Mouse (Mus musculus) forebrain, embryonic 15.5 days (tissue): ENCODE results near the gene Mto1. TPM values are rescaled to one million over a fixed set of nuclear protein-coding genes. Genes with fewer than 3 reads are reported as not detected.

ENCODE experiments used
- ATAC-seq: fragments of 200-750 bp; cut with Nextera tagmentation; replicated peaks from 2 replicates; pipeline ENCODE4 v1.8.0; 2017; ENCODE audit warnings: mild to moderate bottlenecking, moderate TSS enrichment, moderate library complexity
- H3K27ac ChIP-seq: fragments of 300-500 bp; sonication (generic); replicated peaks from 2 replicates; pipeline ENCODE4 v1.5.1; 2015; ENCODE audit warnings: mild to moderate bottlenecking, inconsistent platforms
- H3K27me3 ChIP-seq: fragments of 300-500 bp; sonication (generic); 2 replicates; pipeline ENCODE4 v1.6.1; 2015; ENCODE audit warnings: inconsistent platforms
- H3K36me3 ChIP-seq: fragments of 300-500 bp; sonication (generic); 2 replicates; pipeline ENCODE4 v1.6.1; 2015; ENCODE audit warnings: mild to moderate bottlenecking, inconsistent platforms
- H3K4me1 ChIP-seq: fragments of 300-500 bp; sonication (generic); 2 replicates; pipeline ENCODE4 v1.6.1; 2015; ENCODE audit warnings: inconsistent platforms
- H3K4me2 ChIP-seq: fragments of 300-500 bp; sonication (generic); replicated peaks from 2 replicates; pipeline ENCODE4 v1.6.1; 2015; ENCODE audit warnings: mild to moderate bottlenecking, inconsistent platforms
- H3K4me3 ChIP-seq: fragments of 300-500 bp; sonication (generic); 2 replicates; pipeline ENCODE4 v1.5.1; 2015; ENCODE audit warnings: mild to moderate bottlenecking, inconsistent platforms
- H3K9ac ChIP-seq: fragments of 300-500 bp; sonication (generic); replicated peaks from 2 replicates; pipeline ENCODE4 v1.6.1; 2015; ENCODE audit warnings: mild to moderate bottlenecking, inconsistent platforms
- H3K9me3 ChIP-seq: fragments of 300-500 bp; sonication (generic); 2 replicates; pipeline ENCODE4 v1.6.1; 2016; ENCODE audit warnings: inconsistent platforms
- WGBS: fragments of 180-500 bp; shearing (Covaris S2); methylation state at CpG from one replicate; pipeline ENCODE4 v1.1.7; 2015; ENCODE audit warnings: mixed read lengths; 5-methylcytosine and 5-hydroxymethylcytosine counted together
- polyA plus RNA-seq: library from polyadenylated mRNA; unstranded; fragments of >200 nt; fragmentation: Nextera tagmentation; extraction: Ambion mirVana; gene quantifications from 2 replicates; pipeline ENCODE4 v1.2.1, GENCODE M21; 2015

Gene Mto1
- polyA plus RNA-seq, 1 experiment from 2014 or later: 26.6 TPM

- no peaks in the 10 kb centered on the region for H3K27me3 ChIP-seq
- no peak overlapping the region for H3K27ac ChIP-seq
- H3K36me3 ChIP-seq: no peaks in the 10 kb centered on the region
- H3K4me1 ChIP-seq: peaks cover 10% of the 10 kb centered on the region
- H3K9me3 ChIP-seq: no peaks in the 10 kb centered on the region
- WGBS: 91% methylated on average over 3 of the region's 3 CpGs
- H3K4me2 ChIP-seq: no peak overlapping the region
- H3K9ac ChIP-seq: no peak overlapping the region
- no peak for ATAC-seq
- no peak overlapping the region for H3K4me3 ChIP-seq
Observed at GRCm38 (mm10) chr9:78492254-78492653, 44.2 kb downstream of the Mto1 start.

GRCm38 (mm10) chr9:78493171-78493570, 45.2 kb downstream of the Mto1 start:
- WGBS: 66% methylated on average over 7 of the region's 7 CpGs
- no peaks in the 10 kb centered on the region for H3K36me3 ChIP-seq
- no peak for ATAC-seq
- H3K27ac ChIP-seq: 0 out of 2 replicates have a peak overlapping the region, but pooled peaks have one; percentile 23
- no peak overlapping the region for H3K4me2 ChIP-seq
- H3K9ac ChIP-seq: no peak overlapping the region
- H3K4me3 ChIP-seq: no peak overlapping the region
- H3K9me3 ChIP-seq: no peaks in the 10 kb centered on the region
- peaks cover 10% of the 10 kb centered on the region for H3K4me1 ChIP-seq
- H3K27me3 ChIP-seq: no peaks in the 10 kb centered on the region

GRCm38 (mm10) chr9:78500386-78500785, 52.4 kb downstream of the Mto1 start:
- Histone ChIP-seq H3K27me3 (no peaks in the 10 kb centered on the region), H3K9ac (no peak overlapping the region), H3K4me2 (no peak overlapping the region), H3K4me1 (peaks cover 27% of the 10 kb centered on the region), H3K4me3 (no peak overlapping the region), H3K36me3 (no peaks in the 10 kb centered on the region), H3K27ac (no peak overlapping the region), H3K9me3 (no peaks in the 10 kb centered on the region)
- WGBS: 79% methylated on average over 3 of the region's 3 CpGs
- no peak for ATAC-seq

- Histone ChIP-seq H3K36me3 (no peaks in the 10 kb centered on the region), H3K9me3 (no peaks in the 10 kb centered on the region), H3K4me3 (no peak overlapping the region), H3K27me3 (no peaks in the 10 kb centered on the region), H3K27ac (no peak overlapping the region), H3K9ac (no peak overlapping the region), H3K4me2 (no peak overlapping the region), H3K4me1 (peaks cover 27% of the 10 kb centered on the region)
- ATAC-seq: peak; percentile 33
- 34% methylated on average over 4 of the region's 4 CpGs for WGBS
Observed at GRCm38 (mm10) chr9:78501284-78501683, 53.3 kb downstream of the Mto1 start.

GRCm38 (mm10) chr9:78503223-78504079, 55.4 kb downstream of the Mto1 start:
- peak overlapping the region; percentile 24 for H3K4me3 ChIP-seq

GRCm38 (mm10) chr9:78504133-78504532, 56.1 kb downstream of the Mto1 start:
- WGBS: 53% methylated on average over 4 of the region's 4 CpGs
- Histone ChIP-seq H3K9me3 (no peaks in the 10 kb centered on the region), H3K4me2 (peak overlapping the region; percentile 35; the same call in 1 of the 2 replicates), H3K36me3 (no peaks in the 10 kb centered on the region), H3K27me3 (no peaks in the 10 kb centered on the region), H3K27ac (peak overlapping the region; percentile 93), H3K4me3 (peak overlapping the region; percentile 9), H3K4me1 (peaks cover 27% of the 10 kb centered on the region), H3K9ac (no peak overlapping the region)
- no peak for ATAC-seq

More at GRCm38 (mm10) chr9:78503223-78504079, 55.4 kb downstream of the Mto1 start:
- H3K9ac ChIP-seq: peak overlapping the region; percentile 44
- ATAC-seq: peak; percentile 71
- no peaks in the 10 kb centered on the region for H3K9me3 ChIP-seq
- peaks cover 27% of the 10 kb centered on the region for H3K4me1 ChIP-seq
- H3K27ac ChIP-seq: peak overlapping the region; percentile 93
- H3K36me3 ChIP-seq: no peaks in the 10 kb centered on the region
- H3K27me3 ChIP-seq: no peaks in the 10 kb centered on the region
- peak overlapping the region; percentile 35 for H3K4me2 ChIP-seq
- WGBS: 2% methylated on average over 6 of the region's 6 CpGs

GRCm38 (mm10) chr9:78504679-78505078, 56.7 kb downstream of the Mto1 start:
- no peaks in the 10 kb centered on the region for H3K36me3 ChIP-seq
- H3K4me1 ChIP-seq: peaks cover 27% of the 10 kb centered on the region
- no peaks in the 10 kb centered on the region for H3K27me3 ChIP-seq
- no peaks in the 10 kb centered on the region for H3K9me3 ChIP-seq
- WGBS: 67% methylated on average over 3 of the region's 3 CpGs
- H3K9ac ChIP-seq: no peak overlapping the region
- H3K4me3 ChIP-seq: no peak overlapping the region
- peak overlapping the region; percentile 35; the same call in 1 of the 2 replicates for H3K4me2 ChIP-seq
- ATAC-seq: no peak
- peak overlapping the region; percentile 93 for H3K27ac ChIP-seq

- no peaks in the 10 kb centered on the region for H3K27me3 ChIP-seq
- H3K4me1 ChIP-seq: peaks cover 27% of the 10 kb centered on the region
- no peaks in the 10 kb centered on the region for H3K36me3 ChIP-seq
- H3K4me2 ChIP-seq: no peak overlapping the region
- no peak overlapping the region for H3K27ac ChIP-seq
- H3K4me3 ChIP-seq: no peak overlapping the region
- WGBS: 95% methylated on average over 6 of the region's 6 CpGs
- H3K9ac ChIP-seq: no peak overlapping the region
- no peak for ATAC-seq
- H3K9me3 ChIP-seq: no peaks in the 10 kb centered on the region
Observed at GRCm38 (mm10) chr9:78505223-78505622, 57.2 kb downstream of the Mto1 start.

- Histone ChIP-seq H3K4me1 (peaks cover 27% of the 10 kb centered on the region), H3K4me2 (no peak overlapping the region), H3K27me3 (no peaks in the 10 kb centered on the region), H3K9ac (no peak overlapping the region), H3K36me3 (no peaks in the 10 kb centered on the region), H3K27ac (no peak overlapping the region), H3K9me3 (no peaks in the 10 kb centered on the region), H3K4me3 (no peak overlapping the region)
- WGBS: 83% methylated on average over 11 of the region's 11 CpGs
- ATAC-seq: no peak
Observed at GRCm38 (mm10) chr9:78506002-78506721, 58.2 kb downstream of the Mto1 start.

- WGBS: 92% methylated on average over 7 of the region's 7 CpGs
- H3K36me3 ChIP-seq: no peaks in the 10 kb centered on the region
- no peak for ATAC-seq
- no peak overlapping the region for H3K27ac ChIP-seq
- H3K4me1 ChIP-seq: peaks cover 27% of the 10 kb centered on the region
- H3K4me3 ChIP-seq: no peak overlapping the region
- no peaks in the 10 kb centered on the region for H3K27me3 ChIP-seq
- no peak overlapping the region for H3K4me2 ChIP-seq
- no peak overlapping the region for H3K9ac ChIP-seq
- H3K9me3 ChIP-seq: no peaks in the 10 kb centered on the region
Observed at GRCm38 (mm10) chr9:78506722-78507077, 58.7 kb downstream of the Mto1 start.

GRCm38 (mm10) chr9:78508106-78508786, 60.2 kb downstream of the Mto1 start:
- ATAC-seq: no peak
- WGBS: 93% methylated on average over 16 of the region's 16 CpGs
- H3K27me3 ChIP-seq: no peaks in the 10 kb centered on the region
- no peaks in the 10 kb centered on the region for H3K9me3 ChIP-seq
- no peak overlapping the region for H3K9ac ChIP-seq
- H3K4me2 ChIP-seq: no peak overlapping the region
- no peak overlapping the region for H3K27ac ChIP-seq
- no peaks in the 10 kb centered on the region for H3K36me3 ChIP-seq
- peaks cover 17% of the 10 kb centered on the region for H3K4me1 ChIP-seq
- H3K4me3 ChIP-seq: no peak overlapping the region

- no peaks in the 10 kb centered on the region for H3K27me3 ChIP-seq
- 96% methylated on average over 5 of the region's 5 CpGs for WGBS
- H3K9ac ChIP-seq: no peak overlapping the region
- no peaks in the 10 kb centered on the region for H3K36me3 ChIP-seq
- ATAC-seq: no peak
- H3K4me1 ChIP-seq: no peaks in the 10 kb centered on the region
- no peak overlapping the region for H3K4me3 ChIP-seq
- H3K4me2 ChIP-seq: no peak overlapping the region
- H3K27ac ChIP-seq: no peak overlapping the region
- no peaks in the 10 kb centered on the region for H3K9me3 ChIP-seq
Observed at GRCm38 (mm10) chr9:78511705-78512104, 63.7 kb downstream of the Mto1 start.
